In the genomic region with DNA sequence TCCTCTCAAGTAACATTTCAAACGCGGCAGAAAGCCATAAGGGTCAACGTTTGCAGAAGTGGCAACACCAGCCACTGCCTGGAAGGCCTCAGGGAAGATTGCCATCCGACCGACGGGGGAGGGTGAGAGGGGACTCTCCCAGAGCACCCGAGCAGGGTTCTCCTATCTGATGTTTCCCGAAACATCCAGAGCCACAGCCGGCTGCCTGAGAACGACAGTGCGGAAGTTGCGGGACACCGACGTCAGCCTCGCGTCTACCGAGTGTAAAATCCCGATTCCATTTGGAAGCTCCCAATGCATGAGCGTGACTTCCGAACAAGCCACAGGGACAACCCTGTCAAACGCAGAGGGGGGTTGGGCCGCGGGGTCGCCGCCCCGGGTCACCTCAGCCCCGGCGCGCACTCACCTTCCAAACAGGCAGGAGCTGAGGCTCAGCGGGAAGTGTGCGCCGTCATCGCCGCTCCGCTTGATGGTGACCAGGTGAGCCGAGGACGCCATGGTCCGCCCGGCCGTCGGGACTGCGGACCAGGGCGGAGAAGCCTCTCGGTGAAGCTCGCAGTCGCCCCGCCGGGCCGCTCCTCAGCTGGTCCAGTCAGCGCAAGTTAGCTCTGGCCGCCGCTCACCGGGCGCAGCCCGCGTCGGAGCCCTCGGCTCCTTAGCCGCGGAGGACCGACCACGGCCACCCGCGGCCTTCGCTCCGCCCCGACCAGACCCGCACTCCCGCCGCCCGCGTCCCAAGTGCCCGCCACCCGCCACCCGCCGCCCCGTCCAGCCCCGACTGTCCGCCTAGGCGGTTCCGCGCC, we compare ENCODE assay signal across 8 mouse cellular contexts. TPM values are rescaled to one million over a fixed set of nuclear protein-coding genes. Genes with fewer than 3 reads are reported as not detected.
DNase-seq lines count a peak whose midpoint lies in the region; ATAC-seq and TF ChIP-seq lines count a peak whose summit lies in the region.

Gene Mki67, minus strand, starts transcription at position 720 of the 803 bp plus-strand sequence.

- H3K27ac ChIP-seq in cortical plate, adult 2 months (ENCODE audit: insufficient read depth, low read length): no peak within 1 kb of the TSS
- H3K27ac ChIP-seq in heart, embryonic 13.5 days (replicated peaks): peak within 1 kb of the TSS; percentile 84
- H3K27ac ChIP-seq in midbrain, embryonic 11.5 days (ENCODE audit: low read depth, low read length): peak within 1 kb of the TSS; percentile 69

- H3K4me3 ChIP-seq in cortical plate, adult 2 months (ENCODE audit: insufficient read depth, low read length): peak within 1 kb of the TSS; percentile 30
- H3K4me3 ChIP-seq in heart, embryonic 13.5 days: peak within 1 kb of the TSS; percentile 97
- H3K4me3 ChIP-seq in midbrain, embryonic 11.5 days (ENCODE audit: low read depth, low read length): peak within 1 kb of the TSS; percentile 95

- peak within 1 kb of the TSS; percentile 81 for H3K4me2 ChIP-seq in heart, embryonic 13.5 days
- H3K4me2 ChIP-seq in midbrain, embryonic 11.5 days: peak within 1 kb of the TSS; percentile 58

- no peaks in the 10 kb centered on the region for H3K9me3 ChIP-seq in heart, embryonic 13.5 days
- no peaks in the 10 kb centered on the region for H3K9me3 ChIP-seq in midbrain, embryonic 11.5 days (ENCODE audit: control insufficient read depth, low read length)

- peak; percentile 76 for DNase-seq in 3134 (ENCODE audit: extremely low read depth, insufficient read length, low spot score)
- peak; percentile 49 for DNase-seq in CD4-positive, CD25-positive, alpha-beta regulatory T cell, adult 2 months (ENCODE audit: low read depth, low spot score)
- DNase-seq in kidney, postnatal 4 days: peak; percentile 50 to 68
- DNase-seq in midbrain, embryonic 11.5 days (ENCODE audit: low spot score, missing footprints): peak; percentile 95
- DNase-seq in testis, postnatal 14 days (ENCODE audit: low spot score): peak; percentile 68
- no peak for DNase-seq in Muller cell, postnatal 12 days (ENCODE audit: inconsistent ontology term)

- no peaks in the 10 kb centered on the region for H3K4me1 ChIP-seq in cortical plate, adult 2 months (ENCODE audit: control insufficient read depth, insufficient read depth, low read length)
- peaks cover 29% of the 10 kb centered on the region for H3K4me1 ChIP-seq in heart, embryonic 13.5 days
- H3K4me1 ChIP-seq in midbrain, embryonic 11.5 days (ENCODE audit: control insufficient read depth, insufficient read depth, low read length): peaks cover 6% of the 10 kb centered on the region; the same call in 1 of the 2 replicates

- no peaks in the 10 kb centered on the region for H3K27me3 ChIP-seq in heart, embryonic 13.5 days (replicated peaks)
- H3K27me3 ChIP-seq in midbrain, embryonic 11.5 days (ENCODE audit: control insufficient read depth, insufficient read depth, low read length): no peaks in the 10 kb centered on the region

- peak within 1 kb of the TSS; percentile 97 for H3K9ac ChIP-seq in heart, embryonic 13.5 days
- peak within 1 kb of the TSS; percentile 97 for H3K9ac ChIP-seq in midbrain, embryonic 11.5 days (ENCODE audit: low read length)

- no peaks in the 10 kb centered on the region; the same call in 1 of the 2 replicates for H3K36me3 ChIP-seq in heart, embryonic 13.5 days
- no peaks in the 10 kb centered on the region for H3K36me3 ChIP-seq in midbrain, embryonic 11.5 days (ENCODE audit: control insufficient read depth, insufficient read depth, low read length)

- TF ChIP-seq CTCF in cortical plate, adult 2 months (IDR thresholded peaks at IDR 0.05; ENCODE audit: extremely low read depth, insufficient read depth, low read length): no peak

- TF ChIP-seq POLR2A in cortical plate, adult 2 months (IDR thresholded peaks at IDR 0.05; ENCODE audit: extremely low read depth, insufficient read depth, low read length): no peak

- under 1% methylated on average over 75 of the region's 82 CpGs for WGBS in heart, embryonic 13.5 days
- under 1% methylated on average over 78 of the region's 82 CpGs for WGBS in midbrain, embryonic 11.5 days

- ATAC-seq in heart, embryonic 13.5 days (ENCODE audit: extremely low read depth, insufficient number of reproducible peaks, low FRiP score, low TSS enrichment): no peak; the same call in none of the 2 replicates
- peak; percentile 0; the same call in 1 of the 2 replicates for ATAC-seq in midbrain, embryonic 11.5 days (ENCODE audit: low FRiP score)

RNA-seq across cellular contexts. Expression of gene Mki67, which starts in this region (rescaled TPM):
- 0.28 and 0.63 TPM in 2 replicates for polyA plus RNA-seq in cortical plate, adult 2 months (2012; rRNA removed)
- 23.5 and 26.2 TPM in 2 replicates for polyA plus RNA-seq in heart, embryonic 13.5 days (2015; fragmentation: Nextera tagmentation; extraction: Ambion mirVana)
- 62.2 and 64.4 TPM in 2 replicates for polyA plus RNA-seq in midbrain, embryonic 11.5 days (2014; fragmentation: Nextera tagmentation; extraction: Ambion mirVana)

Comparison
In these comparisons a context has a peak if more than half of its experiments do, and no peak if none do; other contexts are left out.
1. RNA of gene Mki67 (polyA plus RNA-seq): 62.2 to 64.4 TPM in midbrain, embryonic 11.5 days and 23.5 to 26.2 TPM in heart, embryonic 13.5 days; 0.28 to 0.63 TPM in cortical plate, adult 2 months; every median in the first group is over 10 times any median in the second.
2. H3K4me3 ChIP-seq: peak in every context shown above with its lines; median percentile 97 in heart, embryonic 13.5 days; 95 in midbrain, embryonic 11.5 days; 30 in cortical plate, adult 2 months.